Mouse (Mus musculus) c-Kit-negative CD71-positive TER-119-positive erythroid progenitor cells, embryonic 14.5 days (primary cell): Measurements from ENCODE around the gene Zfp36l2.

Experiments
- DNase-seq: peaks from one replicate; pipeline ENCODE4 v3.0.0-alpha.2; 2013; ENCODE audit warnings: low read depth, low spot score

Zfp36l2 gene

DNA sequence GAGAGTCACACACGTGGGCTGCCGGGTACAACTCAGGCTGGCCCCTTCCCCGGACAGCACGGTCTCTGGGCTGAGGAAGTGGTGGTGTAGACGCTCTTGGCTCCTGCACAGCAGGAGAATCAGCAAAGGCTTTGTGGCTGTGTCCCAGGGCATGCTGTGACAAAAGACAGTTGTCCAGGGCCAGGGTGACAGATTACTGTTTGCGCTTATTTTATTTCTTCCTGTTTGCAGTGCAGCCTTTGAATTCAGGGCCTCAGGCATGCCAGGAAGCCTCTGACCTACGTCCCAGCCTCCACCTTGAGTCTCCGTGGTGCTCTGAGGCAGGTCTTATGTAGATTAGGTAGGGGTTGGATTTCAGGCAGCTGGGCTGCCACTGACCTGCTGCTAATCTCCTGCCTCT is 10.3 kb downstream of the Zfp36l2 start:
- no peak for DNase-seq

GRCm38 (mm10) chr17:84176446-84176845 is 11.3 kb downstream of the Zfp36l2 start:
- no peak for DNase-seq

DNA sequence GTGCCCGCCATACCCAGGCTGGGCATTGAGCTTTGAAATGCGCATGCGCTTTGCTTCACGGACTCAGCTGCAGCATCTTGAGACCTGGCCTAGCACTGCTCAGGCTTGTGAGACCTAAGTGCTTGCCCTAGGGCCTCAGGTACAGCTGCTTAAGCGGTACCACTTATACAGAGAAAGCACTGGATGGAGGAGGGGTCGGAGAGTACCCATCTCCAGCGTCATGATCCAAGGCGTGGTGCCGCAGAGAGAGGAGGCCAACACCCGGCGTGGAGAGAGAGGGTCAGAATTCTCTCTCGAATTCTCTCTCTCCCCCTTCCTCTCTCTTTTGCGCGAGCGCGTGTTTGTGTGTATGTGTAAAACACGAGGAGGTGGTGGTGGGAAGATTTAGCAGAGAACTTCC is 12.6 kb downstream of the Zfp36l2 start:
- no peak for DNase-seq

DNA sequence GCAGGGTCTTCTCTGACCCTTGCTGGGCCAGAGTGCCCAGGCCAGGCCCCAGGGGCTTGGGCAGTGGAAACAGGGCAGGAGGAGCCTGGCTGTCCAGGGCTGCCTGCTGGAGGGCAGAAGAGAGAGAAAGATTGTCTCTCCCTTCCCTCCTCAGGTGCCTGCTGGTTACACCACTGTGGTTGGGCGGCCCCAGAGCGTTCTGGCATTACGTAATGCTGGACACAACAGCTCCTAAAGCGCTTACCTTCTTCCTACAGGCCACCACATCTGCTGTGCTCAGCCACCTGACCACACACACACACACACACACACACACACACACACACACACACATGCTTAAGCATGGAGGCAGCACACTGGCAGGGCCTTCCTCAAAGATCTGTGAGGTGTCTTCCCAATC is 20.4 kb downstream of the Zfp36l2 start:
- no peak for DNase-seq

- no peak for DNase-seq
Observed at GRCm38 (mm10) chr17:84166135-84166860, 21.4 kb downstream of the Zfp36l2 start.

- no peak for DNase-seq
Observed at GRCm38 (mm10) chr17:84165735-84166134, 22.0 kb downstream of the Zfp36l2 start.

GRCm38 (mm10) chr17:84164146-84164545 is 23.6 kb downstream of the Zfp36l2 start:
- no peak for DNase-seq

DNA sequence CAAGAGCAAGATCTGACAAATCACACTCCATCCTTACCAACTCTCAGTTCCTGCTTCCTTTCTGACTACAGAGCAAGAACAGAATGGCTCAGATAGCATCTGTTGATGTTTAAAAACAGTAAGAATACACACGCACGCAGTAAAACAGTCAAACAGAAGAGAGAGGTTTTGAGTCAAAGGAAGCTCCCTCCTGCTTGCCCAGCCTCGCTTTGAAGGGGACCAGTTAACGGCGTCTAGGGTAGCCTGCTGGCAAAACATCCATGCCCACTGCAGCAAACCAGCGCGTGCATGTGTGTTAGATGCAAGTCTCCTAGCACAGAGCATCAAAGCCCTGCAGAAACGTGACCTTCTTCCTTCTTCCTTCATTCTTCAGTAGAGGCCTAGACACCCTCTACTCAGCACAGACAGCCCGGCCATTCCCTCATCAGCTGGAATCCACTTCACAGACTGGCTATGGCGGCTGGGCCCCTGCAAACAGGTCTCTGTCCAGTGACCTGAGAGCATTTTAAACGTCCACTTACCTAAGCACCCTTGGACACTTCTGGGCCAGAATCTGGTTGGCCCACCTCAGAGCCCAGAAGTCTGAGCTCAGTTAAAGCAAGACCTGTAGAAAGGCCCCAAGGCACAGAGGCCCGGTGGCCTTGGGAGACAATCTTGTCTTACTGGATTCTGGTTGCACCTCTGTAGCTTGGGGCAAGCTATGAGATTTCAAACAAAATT is 24.5 kb downstream of the Zfp36l2 start:
- no peak for DNase-seq

DNA sequence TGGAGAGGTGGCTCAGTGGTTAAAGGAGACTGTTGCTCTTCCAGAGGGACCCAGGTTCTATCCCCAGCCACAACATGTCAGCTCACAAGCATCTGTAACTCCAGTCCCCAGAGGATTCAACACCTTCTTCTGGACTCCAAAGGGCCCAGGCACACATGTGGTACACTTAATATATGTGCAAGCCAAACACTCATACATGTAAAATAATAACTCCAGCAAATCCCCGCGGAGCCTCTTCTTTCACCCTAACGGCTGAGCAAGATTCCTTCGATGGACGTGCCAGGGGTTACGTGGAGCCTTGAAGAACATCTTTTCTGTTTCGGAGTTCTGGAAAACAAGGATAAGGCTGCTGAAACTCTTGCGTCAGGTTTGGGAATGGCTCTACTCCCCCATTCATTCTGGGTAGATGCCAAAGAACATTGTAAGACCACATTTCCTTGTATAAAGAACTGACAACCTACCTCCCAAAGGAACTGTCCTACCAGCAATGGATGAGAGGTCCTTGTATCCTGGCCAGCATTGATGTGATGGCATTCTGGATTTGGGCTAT is 25.5 kb downstream of the Zfp36l2 start:
- DNase-seq: no peak

- no peak for DNase-seq
Observed at GRCm38 (mm10) chr17:84161231-84161854, 26.4 kb downstream of the Zfp36l2 start.

- DNase-seq: no peak
Observed at GRCm38 (mm10) chr17:84158891-84159290, 28.9 kb downstream of the Zfp36l2 start.

DNA sequence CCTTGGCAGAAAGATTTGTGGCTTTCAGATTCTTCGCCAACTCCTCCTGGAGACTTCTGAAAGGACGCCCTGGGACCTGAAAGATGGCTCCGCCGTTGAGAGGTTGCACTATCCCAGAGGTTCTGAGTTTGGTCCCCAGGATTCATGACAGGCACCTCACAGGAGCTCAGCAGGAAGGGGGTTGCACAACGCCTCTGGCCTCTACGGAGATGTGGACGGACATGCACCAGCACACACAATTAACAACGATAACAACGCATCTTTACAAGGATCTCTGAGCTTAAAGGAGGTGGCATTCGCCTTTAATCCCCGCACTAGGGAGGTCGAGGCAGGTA is 29.3 kb downstream of the Zfp36l2 start:
- no peak for DNase-seq

DNA sequence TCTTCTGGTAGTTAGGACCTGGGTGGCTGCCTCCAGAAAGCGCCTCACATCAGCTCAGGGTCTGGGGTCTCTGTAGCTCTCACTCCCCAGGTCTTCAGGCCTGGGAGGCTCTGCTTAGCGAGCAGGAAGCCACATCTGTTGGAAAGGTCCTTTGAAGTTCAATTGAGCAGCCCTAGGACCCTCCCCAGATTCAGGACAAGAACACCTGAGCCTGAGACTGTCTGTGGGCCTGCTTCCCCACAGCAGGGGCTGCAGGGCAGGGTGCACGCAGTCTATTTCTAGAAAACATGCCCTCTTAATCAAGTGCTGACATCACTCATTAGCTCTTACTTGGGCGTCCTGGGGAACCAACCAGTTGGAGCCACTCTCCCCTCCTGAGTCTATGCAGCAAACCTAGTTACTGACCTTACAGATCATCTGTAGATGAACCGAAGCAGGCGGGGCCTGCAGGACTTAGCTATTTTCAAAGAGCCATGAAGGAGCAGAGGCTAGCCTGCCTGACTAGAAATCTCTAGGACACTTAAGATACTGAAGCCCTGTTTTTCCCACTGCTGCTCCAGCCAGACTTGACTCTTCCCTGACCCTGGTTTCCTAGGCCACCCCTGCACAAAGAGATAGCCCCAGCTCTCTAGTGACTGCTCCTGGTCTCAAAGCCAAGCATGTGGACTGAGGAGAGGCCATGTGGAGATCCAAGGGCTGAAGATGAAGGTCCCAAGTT is 29.8 kb downstream of the Zfp36l2 start:
- DNase-seq: no peak

GRCm38 (mm10) chr17:84156748-84157742 is 30.7 kb downstream of the Zfp36l2 start:
- DNase-seq: no peak

GRCm38 (mm10) chr17:84156227-84156573 is 31.5 kb downstream of the Zfp36l2 start:
- DNase-seq: no peak

DNA sequence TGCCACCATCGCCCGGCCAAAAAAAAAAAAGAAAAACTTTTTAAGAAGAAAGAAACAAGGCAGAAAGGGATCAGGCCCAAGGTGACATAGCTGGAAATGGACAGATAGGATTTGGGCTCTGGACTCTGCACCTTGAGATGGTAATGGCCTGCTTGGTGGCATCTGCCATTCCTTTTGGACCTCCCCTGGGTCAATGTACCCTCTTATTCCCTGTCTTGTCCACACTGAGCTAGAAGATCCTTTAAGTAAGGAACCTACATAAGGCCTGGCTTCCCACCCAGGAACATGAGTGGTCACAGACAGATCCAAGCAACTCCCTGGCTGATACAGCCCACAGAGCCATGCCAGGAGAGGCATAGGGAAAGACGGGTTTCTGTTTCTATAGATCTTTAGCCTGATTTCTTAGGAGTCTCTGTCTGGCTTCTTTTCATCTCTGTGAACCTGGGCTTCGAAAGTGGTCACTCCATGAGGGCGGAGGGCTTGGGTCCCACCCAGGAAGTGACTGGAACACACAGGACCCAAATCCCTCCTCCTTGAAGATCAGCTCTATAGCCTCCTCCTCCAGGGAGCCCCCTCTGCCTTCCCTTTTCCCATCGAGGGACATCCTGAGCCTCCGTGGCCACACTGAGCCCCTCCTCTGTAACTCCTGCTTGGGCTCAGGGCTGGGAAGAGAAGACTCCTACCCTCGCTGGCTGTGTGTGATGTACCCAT is 32.1 kb downstream of the Zfp36l2 start:
- no peak for DNase-seq

GRCm38 (mm10) chr17:84155029-84155338 is 32.8 kb downstream of the Zfp36l2 start:
- no peak for DNase-seq

- peak; percentile 33 for DNase-seq
Observed at GRCm38 (mm10) chr17:84154302-84155028, 33.3 kb downstream of the Zfp36l2 start.

- peak; percentile 74 for DNase-seq
Observed at GRCm38 (mm10) chr17:84152976-84153786, 34.6 kb downstream of the Zfp36l2 start.
